Mouse (Mus musculus): Measurements from ENCODE around the gene 4930455H04Rik.

Gene 4930455H04Rik

GRCm38 (mm10) chr3:116968540-116968997, 502 bp downstream of the 4930455H04Rik start, which contains the start of gene Palmd:
Palmd (minus strand) TSS chr3:116968987.
- DNase-seq = peak; percentile 57

- no peak for DNase-seq
Measured at GRCm38 (mm10) chr3:116969003-116969402, 936 bp downstream of the 4930455H04Rik start.

GRCm38 (mm10) chr3:116969786-116970185, 1.7 kb downstream of the 4930455H04Rik start:
- DNase-seq = no peak

- DNase-seq = peak; percentile 27
Measured at GRCm38 (mm10) chr3:116981811-116982575, 13.9 kb downstream of the 4930455H04Rik start.

GRCm38 (mm10) chr3:116985042-116985455, 17.0 kb downstream of the 4930455H04Rik start:
- no peak for DNase-seq

- DNase-seq = no peak
Measured at GRCm38 (mm10) chr3:116985741-116986140, 17.7 kb downstream of the 4930455H04Rik start.

- DNase-seq = no peak
Measured at GRCm38 (mm10) chr3:116986451-116986850, 18.4 kb downstream of the 4930455H04Rik start.

GRCm38 (mm10) chr3:116988221-116988620, 20.2 kb downstream of the 4930455H04Rik start:
- no peak for DNase-seq

- DNase-seq = no peak
Measured at GRCm38 (mm10) chr3:116991180-116991579, 23.1 kb downstream of the 4930455H04Rik start.

- DNase-seq = no peak
Measured at GRCm38 (mm10) chr3:116993011-116993410, 24.9 kb downstream of the 4930455H04Rik start.

- peak; percentile 17 for DNase-seq
Measured at GRCm38 (mm10) chr3:117001686-117002485, 33.8 kb downstream of the 4930455H04Rik start.

GRCm38 (mm10) chr3:117003379-117003778, 35.3 kb downstream of the 4930455H04Rik start:
- no peak for DNase-seq

GRCm38 (mm10) chr3:117006636-117007035, 38.6 kb downstream of the 4930455H04Rik start:
- DNase-seq = no peak

- no peak for DNase-seq
Measured at GRCm38 (mm10) chr3:117007340-117007739, 39.3 kb downstream of the 4930455H04Rik start.

- DNase-seq = no peak
Measured at GRCm38 (mm10) chr3:117010182-117010581, 42.1 kb downstream of the 4930455H04Rik start.

GRCm38 (mm10) chr3:117020319-117020718, 52.3 kb downstream of the 4930455H04Rik start:
- no peak for DNase-seq

GRCm38 (mm10) chr3:117021907-117022306, 53.8 kb downstream of the 4930455H04Rik start:
- no peak for DNase-seq

GRCm38 (mm10) chr3:117024111-117024510, 56.0 kb downstream of the 4930455H04Rik start:
- DNase-seq = no peak

- DNase-seq = no peak
Measured at GRCm38 (mm10) chr3:117024557-117024956, 56.5 kb downstream of the 4930455H04Rik start.

GRCm38 (mm10) chr3:117025421-117025820, 57.4 kb downstream of the 4930455H04Rik start:
- no peak for DNase-seq
